Comparison of ENCODE assay signal across 9 mouse cellular contexts in genomic region chrX:157644300-157644699, GRCm38 (mm10). TPM values are rescaled to one million over a fixed set of nuclear protein-coding genes. Genes with fewer than 3 reads are reported as not detected.
DNase-seq lines count a peak whose midpoint lies in the region; ATAC-seq lines count a peak whose summit lies in the region.
"Had no signal": no experiment of that assay in that cellular context is flagged by ENCODE, and none has a peak within 500 bp of the region (broad histone marks: within the 10 kb centered on the region; RNA-seq: fewer than 3 reads in every experiment).

No protein-coding gene starts in this region.

- ATAC-seq in kidney, embryonic 15.5 days (replicated peaks; ENCODE audit: low FRiP score): no peak
- ATAC-seq in granulocyte monocyte progenitor cell, adult 5-6 weeks (replicated peaks; ENCODE audit: poor library complexity, severe bottlenecking): peak; percentile 95
- peak; percentile 94 for ATAC-seq in megakaryocyte-erythroid progenitor cell, adult 5-6 weeks (replicated peaks; ENCODE audit: low FRiP score, low TSS enrichment, poor library complexity, severe bottlenecking)

- H3K4me3 ChIP-seq in kidney, embryonic 15.5 days (replicated peaks): no peak overlapping the region
- H3K4me3 ChIP-seq: embryonic facial prominence, embryonic 12.5 days had no signal

- no peak overlapping the region for H3K9ac ChIP-seq in kidney, embryonic 15.5 days
- H3K9ac ChIP-seq: embryonic facial prominence, embryonic 12.5 days had no signal

- no peak overlapping the region for H3K4me2 ChIP-seq in kidney, embryonic 15.5 days
- H3K4me2 ChIP-seq: embryonic facial prominence, embryonic 12.5 days had no signal

- H3K9me3 ChIP-seq in kidney, embryonic 15.5 days (replicated peaks): no peaks in the 10 kb centered on the region
- H3K9me3 ChIP-seq: embryonic facial prominence, embryonic 12.5 days had no signal

- H3K27me3 ChIP-seq in kidney, embryonic 15.5 days: no peaks in the 10 kb centered on the region
- H3K27me3 ChIP-seq in splenic B cell, adult 2 months (ENCODE audit: control insufficient read depth, insufficient read depth, low read length, poor library complexity, severe bottlenecking): no peaks in the 10 kb centered on the region
- H3K27me3 ChIP-seq: embryonic facial prominence, embryonic 12.5 days had no signal

- WGBS in kidney, embryonic 15.5 days: 32% methylated on average over 3 of the region's 3 CpGs

- H3K27ac ChIP-seq in kidney, embryonic 15.5 days: no peak overlapping the region
- H3K27ac ChIP-seq: embryonic facial prominence, embryonic 12.5 days had no signal

- H3K4me1 ChIP-seq in kidney, embryonic 15.5 days: no peaks in the 10 kb centered on the region
- H3K4me1 ChIP-seq: embryonic facial prominence, embryonic 12.5 days had no signal

- DNase-seq in kidney, adult 11 months: peak; percentile 19
- peak; percentile 39 for DNase-seq in R1 (ENCODE audit: low read depth, low spot score)
- peak; percentile 56 to 74 for DNase-seq in cerebellum, postnatal 25 days
- peak; percentile 49 to 53 for DNase-seq in layer of hippocampus, postnatal 10 days (ENCODE audit: low spot score in 2 of 2)
- peak; percentile 54 for DNase-seq in splenic B cell, adult 2 months (ENCODE audit: low read depth, low spot score)

- H3K36me3 ChIP-seq in kidney, embryonic 15.5 days: no peaks in the 10 kb centered on the region
- no peaks in the 10 kb centered on the region for H3K36me3 ChIP-seq in splenic B cell, adult 2 months (ENCODE audit: control insufficient read depth, insufficient read depth, low read length, poor library complexity, severe bottlenecking)
- H3K36me3 ChIP-seq: embryonic facial prominence, embryonic 12.5 days had no signal

RNA-seq across cellular contexts. Expression of gene Mbtps2, which starts 45.8 kb away (rescaled TPM):
- polyA plus RNA-seq in kidney, embryonic 15.5 days (2015; fragmentation: Nextera tagmentation; extraction: Ambion mirVana): 27.3 and 29.6 TPM in 2 replicates
- 24.0 and 28.6 TPM in 2 replicates for total RNA-seq in granulocyte monocyte progenitor cell, adult 5-6 weeks (2014; fragmentation: Nextera tagmentation)
- 16.3 and 16.9 TPM in 2 replicates for total RNA-seq in granulocyte monocyte progenitor cell, adult 5-6 weeks (2017)
- 10 to 100 TPM; 33.8 to 38.5 TPM for total RNA-seq in layer of hippocampus, postnatal 10 days (2021)
- 16.1 and 19.5 TPM in 2 replicates for total RNA-seq in megakaryocyte-erythroid progenitor cell, adult 5-6 weeks (2014; fragmentation: Nextera tagmentation)
- 9.6 and 11.6 TPM in 2 replicates for total RNA-seq in megakaryocyte-erythroid progenitor cell, adult 5-6 weeks (2017)

RNA-seq across cellular contexts. Expression of gene Smpx, which starts 54.4 kb away (rescaled TPM):
- polyA plus RNA-seq in kidney, embryonic 15.5 days (2015; fragmentation: Nextera tagmentation; extraction: Ambion mirVana): 6.0 and 12.0 TPM in 2 replicates
- total RNA-seq in granulocyte monocyte progenitor cell, adult 5-6 weeks (2014; fragmentation: Nextera tagmentation): not detected in 2 replicates
- total RNA-seq in granulocyte monocyte progenitor cell, adult 5-6 weeks (2017): not detected in 2 replicates
- total RNA-seq in layer of hippocampus, postnatal 10 days (2021): not detected
- total RNA-seq in megakaryocyte-erythroid progenitor cell, adult 5-6 weeks (2014; fragmentation: Nextera tagmentation): not detected in 2 replicates
- not detected in 2 replicates for total RNA-seq in megakaryocyte-erythroid progenitor cell, adult 5-6 weeks (2017)
